Mouse (Mus musculus) cerebellum, adult 18-20 months (tissue): Measurements from ENCODE around the gene Tubb2a.

Source experiments
- DNase-seq, 2 experiments: peaks; one replicate each; pipeline ENCODE4 v3.0.0; 2021

Tubb2a gene

GRCm38 (mm10) chr13:34047526-34047925 is 30.3 kb downstream of the Tubb2a start:
- no peak for DNase-seq

- DNase-seq, result peak; percentile 78 to 79
Observed at GRCm38 (mm10) chr13:34046421-34047012, 31.3 kb downstream of the Tubb2a start.

- DNase-seq, result no peak
Observed at GRCm38 (mm10) chr13:34045511-34046249, 32.1 kb downstream of the Tubb2a start.

- no peak for DNase-seq
Observed at GRCm38 (mm10) chr13:34043716-34044393, 34.0 kb downstream of the Tubb2a start.

GRCm38 (mm10) chr13:34040091-34040490 is 37.7 kb downstream of the Tubb2a start:
- DNase-seq, result no peak

GRCm38 (mm10) chr13:34038901-34039341 is 38.9 kb downstream of the Tubb2a start:
- DNase-seq, result no peak

GRCm38 (mm10) chr13:34038056-34038432 is 39.8 kb downstream of the Tubb2a start:
- DNase-seq, result no peak

GRCm38 (mm10) chr13:34037172-34038055 is 40.4 kb downstream of the Tubb2a start, which contains the start of gene Bphl:
TSS of gene Bphl (plus strand) at chr13:34037597.
- peak; percentile 96 for DNase-seq

GRCm38 (mm10) chr13:34036726-34037125 is 41.1 kb downstream of the Tubb2a start:
- DNase-seq, result no peak

- DNase-seq, result peak in 1 of 2 experiments; percentile 31
Observed at GRCm38 (mm10) chr13:34035424-34035823, 42.4 kb downstream of the Tubb2a start.

GRCm38 (mm10) chr13:34032041-34032440 is 45.8 kb downstream of the Tubb2a start:
- DNase-seq, result no peak
